Mouse (Mus musculus) gastrocnemius, postnatal 25 days (tissue): ENCODE data around the gene Tbc1d16. TPM values are rescaled to one million over a fixed set of nuclear protein-coding genes. Genes with fewer than 3 reads are reported as not detected.

Experiments used
- DNase-seq: peaks from one replicate; pipeline ENCODE4 v3.0.0; 2022
- total RNA-seq, 2 experiments: library from RNA; stranded (reverse); gene quantifications; 1 replicate in 1 of 2; 2 replicates in 1 of 2; pipeline ENCODE4 v1.2.3; 2021

Gene Tbc1d16
- total RNA-seq, 2 experiments from 2014 or later = 16.1 to 20.9 TPM

DNA sequence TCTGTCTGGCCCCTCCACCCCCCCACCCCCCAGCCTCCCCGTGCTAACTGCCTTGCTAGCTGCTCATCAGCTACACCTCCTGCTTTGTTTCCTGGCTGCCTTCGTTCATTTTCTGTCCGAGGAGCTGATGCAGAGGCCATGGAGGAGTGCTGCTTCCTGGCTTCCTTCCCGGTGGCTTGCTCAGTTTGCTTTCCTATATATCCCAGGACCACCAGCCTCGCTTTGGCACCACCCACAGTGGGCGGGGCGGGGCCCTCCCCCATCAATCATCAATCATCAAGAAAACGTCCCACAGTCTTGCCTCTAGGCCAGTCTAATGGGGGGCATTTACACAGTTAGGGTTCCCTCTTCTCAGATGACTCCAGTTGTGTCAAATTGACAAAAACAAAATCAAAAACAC is 8.1 kb upstream of the Tbc1d16 start:
- DNase-seq = no peak

DNA sequence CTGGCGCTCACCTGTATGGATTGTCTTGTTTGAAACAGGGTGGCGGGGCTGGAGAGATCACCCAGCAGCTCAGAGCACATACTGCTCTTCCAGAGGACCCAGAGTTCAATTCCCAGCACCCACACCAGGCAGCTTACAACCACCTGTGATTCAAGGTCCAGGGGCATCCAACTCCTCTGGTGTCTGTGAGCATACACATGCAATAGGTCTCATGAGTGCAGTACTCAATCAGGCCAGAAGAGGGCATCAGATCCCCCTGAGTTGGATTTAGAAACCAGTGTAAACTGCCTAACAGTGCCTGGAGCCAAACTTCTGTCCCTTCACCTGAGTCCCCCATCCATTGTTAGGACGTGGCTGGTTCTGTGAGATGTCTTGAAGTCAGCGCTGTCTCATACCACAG is 7.3 kb upstream of the Tbc1d16 start:
- no peak for DNase-seq

DNA sequence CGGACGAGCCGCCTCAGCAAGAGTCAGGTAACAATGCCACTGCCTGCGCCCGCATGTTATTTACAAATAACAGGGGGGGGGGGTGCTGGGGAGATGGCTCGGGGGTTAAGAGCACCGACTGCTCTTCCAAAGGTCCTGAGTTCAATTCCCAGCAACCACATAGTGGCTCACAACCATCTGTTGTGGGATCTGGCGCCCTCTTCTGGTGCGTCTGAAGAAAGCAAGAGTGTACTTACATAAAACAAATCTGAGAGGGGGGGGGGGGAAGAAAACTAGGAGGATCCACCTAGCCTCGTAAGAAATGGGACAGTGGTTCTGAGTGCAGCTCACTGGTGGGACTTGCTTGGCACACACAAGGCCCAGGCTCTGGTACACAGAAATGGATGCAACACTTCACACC is 6.5 kb upstream of the Tbc1d16 start:
- no peak for DNase-seq

DNA sequence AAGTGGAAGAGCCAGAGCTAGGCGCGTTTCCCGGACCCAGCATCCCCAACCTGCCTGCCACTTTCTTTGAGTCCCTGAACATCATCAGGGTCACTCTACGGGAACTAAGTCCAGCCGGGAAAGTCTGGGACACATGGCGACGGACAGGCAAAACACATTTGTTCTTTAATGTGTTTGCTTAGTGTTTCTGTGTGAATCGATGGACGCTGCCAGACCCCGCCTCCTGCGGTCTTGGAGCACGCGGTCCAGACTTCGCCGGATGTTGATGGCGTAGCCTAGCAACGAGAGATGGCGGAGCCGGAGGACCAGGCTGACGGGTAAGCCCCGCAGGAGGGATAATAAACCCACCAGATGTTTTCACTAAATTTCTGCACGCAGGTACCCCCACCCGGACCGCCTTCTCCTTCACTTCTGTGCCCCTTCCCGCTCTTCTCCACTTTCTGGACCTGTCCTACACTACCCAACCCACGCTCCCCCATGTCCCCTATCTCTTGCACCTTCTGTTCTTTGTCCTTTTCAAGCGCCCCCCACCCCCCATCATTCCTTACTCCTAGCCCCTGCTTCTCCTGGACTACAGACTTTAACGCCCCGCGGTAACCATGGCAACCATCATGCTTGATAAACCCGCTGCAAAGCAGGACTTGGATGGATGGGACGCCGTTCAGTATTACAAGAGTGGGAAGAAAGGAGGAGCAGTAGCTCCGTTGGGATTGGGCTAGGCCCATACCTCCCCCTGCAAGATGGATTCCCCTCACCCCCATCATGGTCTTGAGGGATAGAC is 737 bp upstream of the Tbc1d16 start:
- DNase-seq = peak; percentile 71

DNA sequence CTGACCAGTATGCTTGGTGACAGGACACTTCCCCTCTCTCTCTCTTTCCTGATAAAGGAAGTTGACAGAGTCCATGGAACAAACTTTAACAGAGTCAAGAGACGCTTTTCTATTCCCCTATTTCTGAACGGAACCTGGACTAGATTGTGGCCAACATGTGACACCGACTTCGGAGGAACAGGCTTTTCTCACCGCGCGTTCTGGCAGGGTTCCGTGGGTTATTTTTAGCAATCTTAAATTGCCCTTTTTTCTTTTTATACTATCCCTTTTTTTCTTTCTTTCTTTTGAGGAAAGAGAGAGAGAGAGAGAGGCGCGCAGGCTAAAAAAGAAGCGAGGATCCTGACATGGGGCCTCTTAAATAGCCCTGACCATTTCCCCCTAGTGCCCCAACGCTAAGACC is 708 bp downstream of the Tbc1d16 start:
- no peak for DNase-seq

DNA sequence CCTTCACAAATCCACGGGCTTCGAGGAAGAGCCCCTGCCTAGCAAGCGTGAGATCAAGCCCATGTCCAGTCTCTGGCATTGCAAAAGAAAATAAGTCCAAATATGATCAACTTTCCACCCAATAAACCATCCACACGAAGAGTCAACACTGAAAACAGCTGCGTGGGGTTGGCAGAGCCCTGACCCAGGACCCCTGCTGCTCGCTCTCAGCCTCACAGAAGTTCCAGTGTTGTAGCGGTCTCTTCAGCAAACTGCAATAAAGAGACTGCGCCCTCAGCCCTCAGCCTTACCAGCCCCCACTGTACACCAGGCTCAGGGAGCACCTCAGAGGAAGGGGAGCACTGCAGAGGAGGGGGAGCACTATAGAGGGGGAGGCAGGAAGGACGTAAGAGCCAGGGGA is 2.7 kb downstream of the Tbc1d16 start:
- no peak for DNase-seq

DNA sequence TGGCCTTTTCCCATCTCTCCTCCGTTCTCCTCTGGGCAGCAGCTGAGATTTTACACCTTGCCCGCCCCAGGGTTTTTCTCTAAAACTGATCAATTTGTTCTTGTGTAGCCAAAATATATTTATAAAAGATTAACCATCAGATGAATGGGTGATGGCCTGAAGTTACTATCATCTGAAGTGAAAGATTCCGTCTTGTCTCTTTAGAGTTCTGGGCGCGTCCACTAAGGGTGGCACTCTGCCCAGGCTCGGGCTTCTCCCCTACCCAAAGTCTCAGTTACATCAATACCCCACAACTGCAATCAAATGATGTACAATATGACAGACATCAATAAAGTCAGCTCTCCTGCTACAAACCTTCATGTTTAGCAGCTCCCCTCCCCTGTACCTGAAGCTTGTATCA is 3.4 kb downstream of the Tbc1d16 start:
- no peak for DNase-seq

DNA sequence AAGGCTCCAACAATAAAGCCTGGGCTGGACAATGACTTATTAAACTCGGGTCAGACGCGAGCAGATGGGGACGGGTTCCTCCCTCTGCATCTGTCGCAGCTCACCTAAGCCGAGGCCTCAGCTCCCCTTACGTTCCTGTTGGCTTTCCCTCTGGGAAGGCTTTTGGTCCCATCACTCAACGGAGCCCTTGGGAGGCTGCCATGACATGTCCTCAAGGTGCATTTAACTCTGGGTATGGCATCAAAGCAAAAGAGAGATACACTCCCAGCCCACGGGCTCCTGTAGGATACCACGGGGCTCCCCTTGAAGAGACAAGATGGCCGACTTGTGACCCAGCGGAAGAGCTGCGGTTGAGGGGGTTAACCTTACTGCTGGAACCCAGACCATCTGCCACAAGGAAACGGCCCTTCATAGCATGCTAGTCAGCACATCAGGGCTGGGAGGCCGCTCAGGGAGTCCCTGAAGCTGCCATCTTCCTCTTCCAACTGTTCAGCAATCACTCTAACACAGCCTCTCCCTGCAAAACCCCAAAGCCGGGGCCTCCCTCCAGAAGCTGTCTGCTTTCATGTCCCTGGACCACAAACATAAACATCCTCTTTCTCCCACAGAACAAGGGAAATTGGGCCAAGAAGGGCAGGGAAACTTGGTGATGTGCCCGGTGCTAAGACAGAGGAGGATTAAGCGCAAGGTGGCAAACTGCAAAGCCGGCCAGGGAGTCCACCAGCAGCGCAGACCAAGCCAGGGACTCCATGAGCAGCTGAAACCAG is 5.0 kb downstream of the Tbc1d16 start:
- DNase-seq = no peak

DNA sequence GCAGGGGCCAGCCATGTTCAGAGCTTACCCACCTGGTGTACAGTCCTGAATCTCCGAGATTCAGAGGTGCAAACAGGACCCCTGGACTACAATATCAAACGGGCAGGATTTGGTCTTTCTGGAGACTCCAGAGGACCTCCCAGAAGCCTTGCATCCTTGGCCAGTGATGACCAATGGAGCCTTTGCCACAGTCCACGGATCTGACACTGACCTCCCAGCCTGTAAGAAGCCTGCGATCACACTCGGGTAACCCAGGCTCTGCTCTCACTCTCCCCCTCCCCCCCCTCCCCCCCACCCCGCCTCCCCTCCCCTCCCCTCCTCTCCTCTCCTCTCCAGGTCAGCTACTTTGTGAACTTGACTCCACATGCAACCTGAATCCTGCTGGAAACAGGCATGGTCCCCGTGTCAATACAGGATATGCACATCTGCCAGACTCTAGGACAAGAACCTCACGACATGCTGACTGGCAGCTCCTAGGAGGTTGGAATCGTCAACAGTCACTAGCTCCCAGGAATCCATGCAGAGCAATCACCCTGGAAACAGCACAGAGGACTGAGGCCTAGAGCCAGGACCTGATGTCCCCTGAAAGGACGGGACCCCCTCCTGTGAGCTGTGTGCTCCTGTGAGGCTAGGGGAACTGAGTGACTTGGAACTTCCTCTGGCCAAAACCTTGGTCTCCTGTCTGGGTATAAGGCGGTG is 6.3 kb downstream of the Tbc1d16 start:
- DNase-seq = peak; percentile 71

DNA sequence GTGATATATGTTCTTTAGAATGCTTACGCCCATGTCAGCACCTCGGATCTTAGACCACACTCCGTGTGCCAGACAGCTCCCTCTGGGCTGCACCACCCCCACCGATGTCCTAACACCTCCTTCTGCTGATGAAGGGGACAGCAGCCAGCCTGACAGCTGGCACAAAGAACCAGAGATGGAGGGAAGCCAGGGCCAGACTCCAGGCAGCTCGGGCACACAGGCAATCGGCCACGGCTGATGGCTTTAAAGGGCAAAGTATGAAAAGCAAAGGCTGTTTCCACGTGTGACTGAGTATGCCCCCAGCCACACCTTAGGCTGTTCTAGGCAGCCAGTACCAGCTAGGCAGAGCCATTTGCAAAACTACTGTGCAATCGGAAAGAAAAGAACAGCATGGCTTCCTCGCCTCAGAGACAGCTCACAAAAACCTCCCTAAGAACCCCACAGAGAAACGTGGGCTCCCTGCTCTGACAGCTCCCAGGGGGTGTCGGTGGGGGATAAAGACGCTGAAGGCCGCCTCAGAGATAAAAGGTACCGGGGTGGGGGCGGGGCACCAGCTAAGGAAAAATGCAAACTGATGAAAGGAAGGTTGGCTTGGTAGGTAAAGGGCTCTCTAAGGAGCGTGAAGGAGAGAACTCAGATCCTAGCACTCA is 8.4 kb downstream of the Tbc1d16 start:
- peak; percentile 78 for DNase-seq

DNA sequence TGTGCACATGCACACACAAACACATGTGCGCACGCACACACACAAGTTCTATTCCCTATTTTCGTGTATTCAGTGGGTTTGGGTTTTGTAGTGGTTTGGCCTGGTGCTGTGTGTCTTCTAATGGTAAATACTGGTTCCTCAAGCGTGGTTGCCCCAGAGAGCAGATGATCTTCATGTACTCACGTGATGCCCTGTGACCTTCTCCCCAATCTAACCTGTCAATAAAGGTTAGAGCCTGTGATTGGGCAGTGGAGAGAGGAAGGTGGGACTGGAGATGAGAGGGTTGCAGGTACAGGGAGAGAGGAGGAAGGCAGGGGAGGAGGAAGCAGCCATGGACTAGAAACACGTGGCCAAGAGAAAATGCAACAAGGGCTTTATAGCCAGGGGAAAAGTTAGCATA is 10.4 kb downstream of the Tbc1d16 start:
- no peak for DNase-seq

DNA sequence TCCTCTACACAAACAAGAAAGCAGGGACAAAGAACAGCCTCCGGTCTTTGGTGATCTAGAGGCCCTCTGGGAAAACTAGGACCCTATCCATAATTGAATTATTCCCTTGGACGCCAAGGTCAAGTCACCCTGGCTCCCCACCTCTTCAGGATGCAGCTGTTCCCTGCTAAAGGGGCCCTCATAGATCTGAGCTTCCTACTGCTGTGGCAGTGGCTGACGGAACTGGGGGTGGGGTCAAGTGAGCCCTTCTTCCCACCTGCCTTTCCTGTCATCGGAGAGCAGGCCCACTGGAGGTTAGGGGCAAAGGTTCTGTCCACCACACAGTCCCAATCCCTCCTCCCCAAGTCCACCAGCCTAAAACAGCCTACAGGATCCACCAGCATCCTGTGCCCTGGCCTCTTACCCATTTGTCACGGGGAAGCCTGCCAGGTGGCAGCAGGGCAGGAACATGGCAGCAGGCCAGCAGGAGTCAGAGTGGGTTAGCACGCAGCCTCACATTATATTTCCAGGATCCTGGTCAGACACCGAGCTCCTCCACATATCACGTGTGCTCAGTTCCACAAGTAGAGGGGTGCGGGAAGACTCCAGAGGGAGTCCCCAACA is 12.3 kb downstream of the Tbc1d16 start:
- peak; percentile 54 for DNase-seq

DNA sequence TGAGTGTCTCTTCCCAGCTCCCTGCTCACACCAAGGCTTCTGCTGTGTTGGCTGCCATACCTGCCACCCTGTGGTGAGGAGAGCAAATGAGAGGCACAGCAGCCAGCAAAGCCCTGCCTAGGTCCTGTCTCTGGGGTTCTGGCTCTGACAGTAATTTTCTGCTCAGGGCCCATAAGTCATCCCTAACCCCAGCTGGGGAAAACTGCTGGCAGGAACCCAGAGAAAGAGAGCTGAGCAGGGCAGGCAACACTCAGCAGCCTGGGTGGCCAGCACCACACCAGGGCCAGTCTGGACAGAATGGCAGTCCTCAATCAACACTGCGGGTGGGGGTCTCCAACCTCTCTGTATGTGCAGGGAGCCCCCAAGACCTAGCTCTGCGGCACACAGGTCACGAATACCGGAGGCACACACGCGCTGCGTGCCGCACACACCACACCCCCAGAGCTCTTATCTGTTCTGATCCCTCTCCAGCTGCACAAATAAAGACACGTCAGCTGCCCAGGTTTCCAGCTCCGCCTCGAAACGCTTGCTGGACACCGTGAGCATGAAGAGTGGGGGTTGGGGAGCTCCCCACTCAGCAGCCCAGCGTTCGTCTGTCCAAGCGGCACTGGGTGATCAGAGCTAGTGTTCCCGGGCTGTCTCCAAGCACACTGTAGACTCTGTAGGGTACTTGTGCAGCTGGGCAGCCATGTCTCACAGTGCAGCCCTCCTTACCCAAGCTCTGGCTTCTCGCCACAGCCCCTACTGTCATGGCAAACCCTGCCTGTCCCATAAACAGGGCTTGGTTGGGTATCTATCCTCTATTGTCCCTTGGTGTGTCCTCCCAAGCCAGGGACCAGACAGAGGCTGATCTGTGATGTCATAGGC is 13.0 kb downstream of the Tbc1d16 start:
- DNase-seq = peak; percentile 45

DNA sequence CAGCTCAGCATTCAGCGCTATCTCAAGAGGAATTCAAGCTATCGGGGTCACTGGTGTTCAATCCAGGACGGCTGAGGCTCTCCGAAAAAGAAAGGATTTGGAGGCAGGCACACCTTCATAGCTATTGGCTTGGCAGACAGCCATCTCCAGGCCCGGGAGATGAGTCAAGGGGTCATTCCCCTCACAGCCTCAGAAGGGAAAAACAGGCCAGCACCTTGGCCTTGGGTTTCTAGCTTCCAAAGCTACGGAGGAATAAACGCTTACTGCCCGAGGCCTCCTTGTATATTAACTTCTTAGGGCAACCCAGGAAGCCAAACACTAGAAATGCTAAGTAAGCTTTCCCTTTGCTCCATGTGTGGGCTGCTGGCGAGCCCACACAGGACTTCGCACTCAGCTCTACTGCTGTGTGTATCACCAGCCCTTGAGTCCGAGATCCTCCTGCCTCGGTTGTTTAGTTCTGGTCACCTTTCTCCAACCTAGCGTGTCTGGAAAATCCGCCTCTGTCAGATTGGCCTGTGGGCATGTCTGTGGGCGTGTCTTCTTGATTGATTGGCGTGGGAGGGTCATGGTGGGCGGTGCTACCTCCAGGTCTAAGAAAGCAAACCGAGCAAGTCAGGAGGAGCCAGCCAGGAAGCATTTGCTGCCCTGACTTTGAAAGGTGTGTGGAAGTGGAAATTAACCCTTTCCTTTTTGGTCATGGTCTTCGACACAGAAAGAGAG is 15.0 kb downstream of the Tbc1d16 start:
- DNase-seq = no peak

DNA sequence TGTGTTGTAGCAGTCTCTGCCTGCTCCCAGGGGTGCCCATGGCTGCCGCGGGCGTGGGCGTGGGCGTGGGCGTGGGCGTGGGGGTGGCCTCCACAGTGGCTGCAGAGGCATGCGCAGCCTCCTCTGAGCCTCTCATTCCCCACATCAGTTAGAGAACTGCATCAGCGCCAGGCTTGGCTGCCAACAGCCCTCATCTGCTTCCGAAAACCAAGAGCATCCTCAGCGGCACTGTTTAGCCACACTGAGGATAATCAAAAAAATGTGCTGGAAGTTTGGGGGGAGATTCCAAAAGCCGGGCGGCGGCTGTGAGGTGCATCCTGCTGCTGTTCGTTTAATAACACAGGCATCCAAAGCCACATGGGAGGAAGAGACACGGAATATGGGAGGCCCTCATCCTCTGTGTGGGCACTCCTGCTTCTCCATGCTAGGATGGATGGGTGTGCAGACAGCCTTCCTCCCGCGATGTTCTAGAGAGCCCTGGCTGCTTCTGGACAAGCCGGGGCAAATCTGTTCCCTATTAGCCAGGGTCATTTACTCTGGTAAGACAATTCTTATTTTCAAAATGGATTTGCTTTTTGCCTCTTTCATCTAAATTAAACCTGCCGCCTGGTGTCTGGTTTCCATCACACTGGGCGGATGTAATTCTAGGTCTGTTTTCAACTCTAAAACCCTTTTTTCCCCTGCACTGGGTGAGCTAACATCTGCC is 16.5 kb downstream of the Tbc1d16 start:
- peak; percentile 63 for DNase-seq

DNA sequence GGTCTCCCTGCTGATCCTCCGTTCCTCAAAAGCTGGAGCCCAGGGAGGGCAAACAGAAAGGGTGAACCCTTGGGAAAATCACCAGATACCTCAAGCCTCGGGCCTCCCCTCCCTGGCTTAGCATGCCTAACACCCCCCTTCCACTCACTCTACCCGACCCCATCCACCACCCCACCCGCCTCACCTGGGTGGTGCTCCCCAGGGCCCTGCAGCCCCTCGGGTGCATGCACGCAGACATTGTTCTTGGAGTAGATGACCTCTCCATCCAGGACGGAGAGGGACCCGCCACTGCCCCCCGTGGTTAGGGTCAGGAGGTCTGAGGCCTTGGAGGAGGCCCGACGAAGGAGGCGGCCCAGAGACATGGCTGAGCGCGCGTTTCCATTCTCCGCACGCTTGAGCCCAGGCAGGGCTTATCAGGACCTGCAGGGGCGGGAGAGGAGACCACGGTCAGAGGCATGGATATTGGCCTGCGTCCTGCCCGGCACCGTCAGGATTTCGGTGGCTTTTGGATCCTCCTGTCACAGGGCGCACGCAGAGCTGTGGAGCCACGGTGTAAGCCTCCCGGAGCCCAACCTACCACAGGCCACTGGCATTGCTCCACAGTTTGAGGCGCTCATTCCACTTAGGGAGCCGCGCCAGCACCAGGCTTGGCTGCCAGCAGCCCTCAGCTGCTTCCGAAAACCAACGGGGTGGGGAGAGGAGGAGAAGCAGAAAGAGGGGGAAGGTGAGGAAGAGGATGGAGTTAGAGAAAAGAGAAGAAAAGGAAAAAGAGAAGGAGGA is 17.8 kb downstream of the Tbc1d16 start:
- DNase-seq = peak; percentile 80

DNA sequence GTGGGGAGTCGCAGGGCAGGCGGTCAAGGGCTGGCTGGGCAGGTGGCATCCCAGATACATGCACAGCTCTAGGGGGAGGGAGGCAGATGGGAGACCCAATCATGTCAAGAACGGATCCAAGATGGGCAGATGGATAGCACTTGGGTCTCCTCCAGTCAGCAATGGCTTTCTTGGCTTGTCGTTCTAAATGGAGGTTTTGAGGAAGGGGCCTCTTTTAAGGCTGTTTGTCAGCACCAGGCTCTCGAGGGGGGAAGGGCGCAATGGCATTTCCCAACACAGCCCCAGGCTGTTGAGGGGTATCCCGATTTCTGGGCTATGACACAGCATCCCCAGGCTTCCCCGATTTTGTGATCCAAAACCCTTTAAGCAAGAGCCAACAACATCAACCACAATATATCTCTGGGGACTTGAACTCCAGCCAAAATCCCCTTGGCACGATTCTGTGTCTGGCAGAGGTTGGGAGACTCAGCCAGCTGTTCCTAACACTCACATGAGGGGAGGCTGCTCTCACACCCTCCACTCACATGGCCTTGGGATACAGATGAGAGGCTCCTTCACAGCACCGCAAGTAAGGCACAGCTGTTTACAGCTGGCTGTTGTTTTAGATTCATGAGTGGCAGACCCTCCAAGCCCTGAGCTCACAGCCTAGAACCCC is 18.8 kb downstream of the Tbc1d16 start:
- DNase-seq = peak; percentile 71

DNA sequence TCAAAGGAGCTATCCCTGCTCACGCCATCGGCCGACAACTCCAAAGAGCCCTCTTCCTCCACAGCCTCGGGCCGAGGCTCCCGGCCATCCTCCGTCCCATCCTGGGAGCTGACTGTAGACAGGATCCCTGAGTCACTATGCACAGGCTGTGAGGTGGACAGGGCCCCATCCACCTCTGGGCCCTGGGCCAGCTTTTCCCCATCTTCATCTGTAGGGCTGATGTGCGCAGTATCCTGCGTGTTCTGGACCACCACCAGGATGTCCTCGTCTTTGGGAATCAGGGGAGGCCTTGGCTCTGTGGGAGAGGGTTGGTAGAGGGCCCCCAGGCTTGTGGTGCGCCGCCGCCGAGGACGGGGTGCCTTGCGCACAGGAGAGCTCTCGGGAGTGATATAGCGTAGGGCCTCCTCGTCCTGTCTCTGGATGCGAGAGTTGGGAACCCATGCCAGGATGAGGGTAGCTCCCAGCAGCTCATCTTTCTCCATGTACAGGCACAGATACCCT is 19.4 kb downstream of the Tbc1d16 start:
- no peak for DNase-seq
